Mouse (Mus musculus) heart, adult 8-10 months (tissue): ENCODE results near the gene Atxn7. TPM values are rescaled to one million over a fixed set of nuclear protein-coding genes. Genes with fewer than 3 reads are reported as not detected.

Source experiments
- DNase-seq: peaks from one replicate; pipeline ENCODE4 v3.0.0; 2022; ENCODE audit warnings: low spot score
- total RNA-seq, 4 experiments: library from RNA; stranded (reverse); gene quantifications; 2 replicates each; pipeline ENCODE4 v1.2.4; 2022

The Atxn7 gene
- total RNA-seq, 4 experiments from 2014 or later = 12.5 to 17.3 (median 16.1) TPM

GRCm38 (mm10) chr14:14063382-14063781 lies 102.1 kb downstream of the Atxn7 start:
- no peak for DNase-seq

DNA sequence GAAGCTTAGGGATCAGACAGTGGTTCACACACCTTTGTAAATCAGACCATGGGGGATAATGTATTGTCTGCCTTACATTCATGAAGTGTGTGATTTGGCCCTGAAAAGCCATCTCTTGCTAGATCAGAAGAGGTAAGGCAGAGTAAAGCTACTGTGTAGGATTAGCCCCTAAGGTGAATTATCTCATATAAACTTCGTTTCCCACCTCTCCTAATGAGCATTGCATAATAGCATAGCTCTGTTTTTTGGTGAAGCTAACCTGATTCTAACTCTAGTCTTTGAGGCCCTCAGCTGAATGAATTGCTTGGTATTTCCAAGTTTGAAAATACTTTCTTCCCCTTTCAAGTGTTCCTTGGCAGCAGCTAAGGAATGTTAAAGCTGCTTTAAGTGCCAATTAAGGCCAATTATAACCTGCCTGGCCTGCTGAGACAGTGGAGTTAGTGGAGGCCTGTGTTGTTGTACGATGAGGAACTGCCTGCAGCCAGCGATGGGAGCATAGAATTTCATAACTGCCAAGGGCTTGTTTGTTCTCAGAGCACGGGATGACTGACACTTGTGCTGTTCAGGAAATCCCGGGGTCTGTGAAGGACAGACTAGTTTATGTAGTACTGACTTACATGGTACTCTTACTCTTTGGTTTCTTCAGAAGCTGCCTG lies 103.4 kb downstream of the Atxn7 start:
- no peak for DNase-seq

- DNase-seq = no peak
Measured at GRCm38 (mm10) chr14:14065142-14065498, 103.9 kb downstream of the Atxn7 start.

DNA sequence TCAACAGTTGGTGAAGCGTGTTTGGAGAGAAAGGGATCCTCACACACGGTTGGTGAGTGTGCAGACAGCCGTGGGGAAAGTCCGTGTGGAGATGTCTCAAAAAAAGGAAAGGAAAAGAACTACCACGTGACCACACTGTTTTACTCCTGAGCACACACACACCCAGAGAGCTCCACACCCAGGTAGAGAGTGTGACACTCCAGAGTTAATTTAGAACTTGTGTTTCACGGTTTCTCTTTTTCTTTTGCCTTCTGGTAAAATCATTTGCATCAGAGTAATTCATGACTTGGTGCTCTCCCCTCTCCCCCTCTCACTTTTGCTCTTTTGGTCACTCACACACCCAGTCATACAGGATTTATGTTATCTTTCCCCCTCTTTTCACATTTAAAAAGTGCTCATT lies 105.0 kb downstream of the Atxn7 start:
- no peak for DNase-seq

GRCm38 (mm10) chr14:14067648-14068472 lies 106.6 kb downstream of the Atxn7 start:
- DNase-seq = peak; percentile 21

DNA sequence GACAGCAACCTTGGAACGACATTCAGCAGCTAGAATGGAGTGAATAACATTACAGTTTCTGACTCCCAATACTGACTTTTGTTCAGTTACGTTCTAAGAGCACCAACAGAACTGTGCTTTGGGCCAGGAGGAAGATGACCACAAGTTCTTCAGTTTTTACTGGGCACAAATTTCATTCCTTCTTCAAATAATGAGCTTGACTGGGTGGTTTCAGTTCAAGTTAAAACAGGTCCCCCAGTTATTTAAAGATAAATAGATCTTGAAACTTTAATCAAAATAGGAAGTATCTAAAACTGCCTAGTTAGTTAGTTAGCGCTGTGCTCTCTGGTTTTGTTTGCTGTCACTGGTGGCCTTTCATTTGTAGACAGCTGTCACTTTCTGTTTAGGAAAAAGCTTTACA lies 107.3 kb downstream of the Atxn7 start:
- no peak for DNase-seq

GRCm38 (mm10) chr14:14070541-14071315 lies 109.5 kb downstream of the Atxn7 start:
- no peak for DNase-seq

- DNase-seq = no peak
Measured at GRCm38 (mm10) chr14:14071456-14071855, 110.2 kb downstream of the Atxn7 start.

DNA sequence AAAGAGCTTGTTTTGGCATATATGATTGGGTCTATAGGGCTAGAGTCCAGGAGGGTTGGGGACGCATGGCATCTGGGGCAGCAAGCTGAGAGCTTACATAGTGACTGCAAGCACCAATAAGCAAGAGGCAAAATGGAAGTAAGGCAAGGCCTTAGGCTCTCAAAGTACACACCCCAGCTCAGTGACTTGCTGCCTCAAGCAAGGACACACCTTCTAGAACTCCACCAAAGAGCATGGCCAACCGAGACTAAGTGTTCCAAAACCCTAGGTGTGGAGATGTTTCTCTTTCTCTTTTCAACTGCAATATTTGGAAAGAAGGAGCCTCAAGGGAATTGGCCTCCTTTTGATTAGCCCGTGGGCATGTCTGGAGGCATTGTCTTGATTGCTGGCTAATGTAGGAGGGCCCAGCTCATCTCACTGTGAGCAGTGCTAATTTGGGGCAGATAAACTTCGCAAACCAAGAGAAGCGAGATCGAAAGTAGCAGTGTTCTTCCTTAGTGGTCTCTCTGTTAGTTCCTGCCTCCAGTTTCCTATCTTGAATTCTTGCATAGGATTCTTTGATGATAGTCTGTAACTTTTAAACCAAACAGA lies 119.5 kb downstream of the Atxn7 start:
- DNase-seq = no peak

DNA sequence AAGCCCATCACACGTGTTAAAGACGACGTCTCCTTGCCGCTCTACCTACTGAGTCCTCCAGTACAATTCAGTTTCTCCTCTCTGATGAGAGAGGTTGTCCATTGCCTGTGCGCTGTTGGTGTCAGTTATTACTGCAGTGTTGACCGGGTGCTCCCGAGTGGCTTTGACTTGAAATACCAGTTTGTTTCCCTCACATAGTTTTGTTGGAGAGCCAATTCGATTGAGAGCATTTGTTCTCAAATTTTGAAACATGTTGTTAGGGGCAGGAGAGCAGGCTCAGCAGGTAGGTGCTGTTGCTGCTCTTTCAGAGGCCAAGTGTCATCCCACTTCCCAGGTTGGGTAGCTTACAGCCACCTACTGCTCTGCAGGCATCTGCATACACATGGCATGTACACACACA lies 122.6 kb downstream of the Atxn7 start:
- DNase-seq = no peak

- no peak for DNase-seq
Measured at GRCm38 (mm10) chr14:14086711-14087263, 125.5 kb downstream of the Atxn7 start.

DNA sequence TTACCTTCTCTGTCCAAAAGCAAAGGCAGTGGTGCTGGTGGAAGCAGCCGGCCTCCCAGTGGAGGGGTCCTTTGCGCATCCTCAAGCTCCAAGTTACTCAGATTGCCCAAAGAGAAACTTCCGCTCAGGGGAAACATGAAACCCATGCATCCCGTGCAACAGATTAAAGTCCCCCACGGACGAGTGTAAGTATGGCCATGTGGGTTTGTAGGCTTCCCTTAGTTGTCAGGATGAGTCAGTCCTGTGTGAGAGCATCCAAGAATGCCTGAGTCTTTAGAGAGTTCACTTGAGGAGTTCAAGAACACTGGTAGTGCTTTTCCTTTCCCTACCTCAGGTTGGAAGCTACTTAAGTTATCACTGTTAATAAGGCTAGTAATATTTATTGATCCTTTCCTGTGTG lies 126.1 kb downstream of the Atxn7 start:
- no peak for DNase-seq

- no peak for DNase-seq
Measured at GRCm38 (mm10) chr14:14088016-14088791, 127.0 kb downstream of the Atxn7 start.

DNA sequence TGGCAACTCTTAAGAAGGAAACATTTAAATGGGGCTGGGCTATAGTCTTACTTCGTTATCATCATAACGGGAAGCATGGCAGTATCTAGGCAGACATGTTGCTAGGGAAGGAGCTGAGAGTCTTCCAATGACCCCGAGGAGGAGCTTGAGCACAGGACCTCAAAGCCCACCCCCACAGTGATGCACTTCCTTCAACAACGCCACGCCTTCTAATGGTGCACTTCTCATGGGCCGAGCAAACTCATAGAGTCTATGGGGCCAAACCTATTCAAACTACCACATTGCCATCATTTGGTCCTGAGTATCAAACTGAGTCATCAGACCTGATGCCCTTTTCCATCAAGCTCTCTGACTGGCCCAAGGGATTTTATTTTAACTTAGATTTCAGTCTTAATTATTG lies 129.3 kb downstream of the Atxn7 start:
- no peak for DNase-seq

- DNase-seq = peak; percentile 87
Measured at GRCm38 (mm10) chr14:14098330-14098980, 137.2 kb downstream of the Atxn7 start.

- no peak for DNase-seq
Measured at GRCm38 (mm10) chr14:14100773-14101280, 139.6 kb downstream of the Atxn7 start.

GRCm38 (mm10) chr14:14101296-14101695 lies 140.1 kb downstream of the Atxn7 start:
- no peak for DNase-seq

DNA sequence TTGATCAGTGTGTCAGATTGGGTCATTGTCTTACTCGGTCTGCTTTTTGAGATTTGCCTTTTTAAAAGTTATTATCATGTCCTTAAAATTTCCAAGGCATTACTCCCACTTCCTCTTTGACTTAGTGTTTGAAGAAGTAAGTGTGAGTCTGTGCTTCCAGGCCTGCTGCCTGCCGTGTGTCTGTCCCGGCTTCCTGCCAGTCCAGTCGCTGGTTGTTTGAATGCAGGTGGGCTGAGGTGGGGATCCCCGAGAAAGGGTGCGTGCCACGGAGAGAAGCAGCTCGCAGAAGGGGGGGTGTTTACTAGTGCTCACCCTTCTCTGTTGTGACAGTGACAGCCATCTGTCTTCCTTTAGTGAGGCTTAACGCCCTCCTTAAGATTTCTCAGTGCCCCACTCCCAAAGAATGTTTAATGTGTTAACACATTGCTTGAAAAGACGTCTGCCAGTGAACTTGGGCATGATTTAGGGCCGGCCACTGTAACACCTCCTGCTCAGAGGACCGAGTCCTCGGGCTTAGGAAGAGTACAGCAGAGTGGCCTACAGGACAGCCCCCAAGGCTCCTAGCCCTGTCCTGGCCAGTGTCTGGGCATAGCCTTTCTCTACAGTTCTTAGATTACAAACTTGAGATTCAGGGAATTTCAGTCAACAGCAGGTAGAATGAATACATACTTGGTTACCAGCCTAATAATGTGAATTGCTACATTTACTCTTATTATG lies 143.1 kb downstream of the Atxn7 start:
- no peak for DNase-seq

DNA sequence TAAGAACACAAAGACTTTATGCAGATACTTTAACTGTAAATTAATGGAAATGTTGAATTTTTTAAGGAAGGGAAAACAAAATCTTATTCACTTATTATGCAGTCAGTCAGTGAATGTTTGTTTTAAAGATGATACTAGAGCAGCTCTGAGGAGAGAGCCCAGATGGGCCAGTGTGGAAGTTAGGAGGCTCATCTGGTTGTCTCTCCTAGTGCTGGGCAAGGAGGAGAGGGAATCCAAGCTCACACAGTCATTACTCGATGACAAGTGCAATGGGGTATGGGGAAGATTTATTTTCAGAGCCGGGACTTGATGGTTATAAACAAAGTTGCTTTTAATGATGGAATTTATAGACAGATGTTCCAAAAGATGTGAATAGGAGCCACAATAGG lies 143.7 kb downstream of the Atxn7 start:
- DNase-seq = no peak

DNA sequence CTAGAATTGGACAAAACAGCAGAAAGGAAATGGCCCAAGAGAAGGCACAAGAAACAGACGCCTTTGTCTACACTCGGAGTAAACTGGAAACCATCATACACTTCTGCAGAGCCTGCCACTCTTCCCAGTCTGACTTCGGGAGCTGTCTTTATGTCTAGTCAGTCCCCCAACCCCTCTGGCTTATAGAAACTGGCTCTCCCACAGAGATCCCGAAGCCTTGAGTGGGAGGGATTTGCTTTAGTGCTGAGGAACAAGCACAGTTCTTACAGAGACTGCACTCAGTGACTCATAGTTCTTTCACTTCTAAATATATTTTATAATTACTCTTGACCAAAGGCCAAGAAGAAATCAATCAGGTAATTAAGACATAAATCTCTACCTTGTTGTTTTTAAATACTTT lies 149.5 kb downstream of the Atxn7 start:
- no peak for DNase-seq
